ENCODE assay signal across 22 mouse cellular contexts in the genomic region with DNA sequence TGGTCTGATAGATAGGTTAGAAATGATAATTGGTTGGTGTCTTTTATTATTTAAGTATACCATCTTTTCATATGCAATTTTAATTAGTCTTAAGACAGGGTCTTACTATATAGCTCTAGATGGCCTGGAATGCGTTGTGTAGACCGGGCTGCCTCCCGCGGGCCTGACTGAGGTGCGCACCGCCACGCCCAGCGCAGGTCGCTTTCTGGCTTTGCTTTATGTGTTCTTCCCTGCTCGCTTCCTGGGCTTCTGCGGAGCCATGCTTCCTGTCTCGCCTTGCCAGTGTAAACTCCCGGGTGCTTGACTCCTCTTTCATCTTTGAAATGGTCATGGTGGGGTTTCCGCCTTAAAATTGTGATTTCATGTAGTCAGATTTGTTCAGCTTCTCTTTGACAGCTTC. TPM values are rescaled to one million over a fixed set of nuclear protein-coding genes. Genes with fewer than 3 reads are reported as not detected.
DNase-seq lines count a peak whose midpoint lies in the region; ATAC-seq and TF ChIP-seq lines count a peak whose summit lies in the region.
"Had no signal": no experiment of that assay in that cellular context is flagged by ENCODE, and none has a peak within 500 bp of the region (broad histone marks: within the 10 kb centered on the region; RNA-seq: fewer than 3 reads in every experiment).

No protein-coding gene starts in this region.

- H3K9ac ChIP-seq in embryonic facial prominence, embryonic 13.5 days, result no peak overlapping the region
- H3K9ac ChIP-seq in lung, embryonic 16.5 days (ENCODE audit: low read length), result no peak overlapping the region
- H3K9ac ChIP-seq in heart, adult 2 months (ENCODE audit: low read depth, low read length), result no peak overlapping the region
- H3K9ac ChIP-seq: embryonic facial prominence, embryonic 12.5 days; forebrain, embryonic 12.5 days; heart, embryonic 12.5 days; hindbrain, embryonic 15.5 days had no signal

- intact Hi-C loops in heart, adult 2 months (cut with DNase I), result no loop called here

- no peak for DNase-seq in embryonic facial prominence, embryonic 10.5 days (ENCODE audit: low spot score)
- DNase-seq in lung, adult 2 months, result no peak
- DNase-seq in lung, postnatal 36 days, result peak; percentile 34
- DNase-seq in heart, adult 2 months, result no peak
- DNase-seq in testis, postnatal 10 days (ENCODE audit: low spot score), result no peak
- DNase-seq: adrenal gland, adult 8-10 months; adrenal gland, postnatal 36 days; B cell, adult 2 months; cerebellum, adult 2 months; cerebellum, postnatal 10 days; embryo, embryonic 11 days; gastrocnemius, postnatal 10 days; heart, adult 18-20 months had no signal

- H3K4me3 ChIP-seq in embryonic facial prominence, embryonic 13.5 days, result no peak overlapping the region
- no peak overlapping the region for H3K4me3 ChIP-seq in embryonic facial prominence, embryonic 10.5 days
- no peak overlapping the region for H3K4me3 ChIP-seq in lung, embryonic 16.5 days (ENCODE audit: low read length)
- no peak overlapping the region for H3K4me3 ChIP-seq in lung, adult 2 months (replicated peaks; ENCODE audit: extremely low read depth, low read depth, low read length)
- no peak overlapping the region for H3K4me3 ChIP-seq in heart, adult 2 months
- H3K4me3 ChIP-seq: embryonic facial prominence, embryonic 12.5 days; forebrain, embryonic 12.5 days; heart, embryonic 12.5 days; hindbrain, embryonic 15.5 days had no signal

- WGBS in embryonic facial prominence, embryonic 13.5 days, result 76% methylated on average over 14 of the region's 14 CpGs
- 86% methylated on average over 14 of the region's 14 CpGs for WGBS in embryonic facial prominence, embryonic 10.5 days
- 61% methylated on average over 14 of the region's 14 CpGs for WGBS in lung, embryonic 16.5 days
- WGBS in lung, adult 2 months, result 41% methylated on average over 14 of the region's 14 CpGs
- WGBS in heart, adult 2 months, result 67% methylated on average over 14 of the region's 14 CpGs

- peaks cover 21% of the 10 kb centered on the region for H3K36me3 ChIP-seq in embryonic facial prominence, embryonic 13.5 days
- peaks cover 34% of the 10 kb centered on the region for H3K36me3 ChIP-seq in embryonic facial prominence, embryonic 10.5 days (replicated peaks)
- no peaks in the 10 kb centered on the region; the same call in 1 of the 2 replicates for H3K36me3 ChIP-seq in lung, embryonic 16.5 days (ENCODE audit: control insufficient read depth, insufficient read depth, low read length)
- no peaks in the 10 kb centered on the region for H3K36me3 ChIP-seq in heart, adult 2 months (ENCODE audit: control insufficient read depth, insufficient read depth, low read length)
- H3K36me3 ChIP-seq: hindbrain, embryonic 15.5 days had no signal

- H3K4me1 ChIP-seq in embryonic facial prominence, embryonic 13.5 days, result peaks cover 22% of the 10 kb centered on the region
- peaks cover 23% of the 10 kb centered on the region for H3K4me1 ChIP-seq in embryonic facial prominence, embryonic 10.5 days
- peaks cover 20% of the 10 kb centered on the region for H3K4me1 ChIP-seq in lung, embryonic 16.5 days (replicated peaks; ENCODE audit: control insufficient read depth, insufficient read depth, low read length)
- peaks cover 4% of the 10 kb centered on the region; the same call in 1 of the 2 replicates for H3K4me1 ChIP-seq in lung, adult 2 months (ENCODE audit: control insufficient read depth, insufficient read depth, low read length)
- H3K4me1 ChIP-seq in heart, adult 2 months (ENCODE audit: control insufficient read depth, insufficient read depth, low read length), result no peaks in the 10 kb centered on the region; the same call in 1 of the 2 replicates

- no peak for TF ChIP-seq POLR2A in lung, adult 2 months (IDR thresholded peaks at IDR 0.05; ENCODE audit: borderline replicate concordance, extremely low read depth, low read depth, low read length)
- no peak for TF ChIP-seq POLR2A in heart, adult 2 months (IDR thresholded peaks at IDR 0.05; ENCODE audit: insufficient read depth, low read depth, low read length)

- ATAC-seq in embryonic facial prominence, embryonic 13.5 days (ENCODE audit: insufficient number of reproducible peaks, insufficient read depth, low FRiP score, low TSS enrichment, low read depth), result no peak
- ATAC-seq in lung, embryonic 16.5 days (ENCODE audit: low read depth), result no peak
- ATAC-seq: CD4-positive, CD25-positive, alpha-beta regulatory T cell, adult 4 months; forebrain, embryonic 16.5 days had no signal

- H3K27ac ChIP-seq in embryonic facial prominence, embryonic 13.5 days, result no peak overlapping the region
- H3K27ac ChIP-seq in embryonic facial prominence, embryonic 10.5 days (replicated peaks), result no peak overlapping the region
- H3K27ac ChIP-seq in lung, embryonic 16.5 days (ENCODE audit: low read length), result no peak overlapping the region
- H3K27ac ChIP-seq in heart, adult 2 months, result no peak overlapping the region
- H3K27ac ChIP-seq: embryonic facial prominence, embryonic 12.5 days; forebrain, embryonic 12.5 days; hindbrain, embryonic 15.5 days had no signal

- no peak for TF ChIP-seq EP300 in heart, adult 2 months (IDR thresholded peaks at IDR 0.05; ENCODE audit: insufficient read depth, low read depth, low read length)

- 0 out of 2 replicates have a peak, but pooled peaks cover 2% of the 10 kb centered on the region for H3K79me2 ChIP-seq in heart, adult 2 months (replicated peaks; ENCODE audit: control insufficient read depth, insufficient read depth, low read length)

- peaks cover 5% of the 10 kb centered on the region; the same call in 1 of the 2 replicates for H3K27me3 ChIP-seq in embryonic facial prominence, embryonic 13.5 days
- no peaks in the 10 kb centered on the region for H3K27me3 ChIP-seq in embryonic facial prominence, embryonic 10.5 days (replicated peaks; ENCODE audit: low read depth, poor library complexity, severe bottlenecking)
- no peaks in the 10 kb centered on the region for H3K27me3 ChIP-seq in lung, embryonic 16.5 days (ENCODE audit: control insufficient read depth, insufficient read depth, low read depth, low read length)
- H3K27me3 ChIP-seq in heart, adult 2 months (ENCODE audit: control insufficient read depth, insufficient read depth, low read length), result no peaks in the 10 kb centered on the region
- H3K27me3 ChIP-seq: embryonic facial prominence, embryonic 12.5 days; forebrain, embryonic 12.5 days; heart, embryonic 12.5 days; hindbrain, embryonic 15.5 days had no signal

- 0 out of 2 replicates have a peak overlapping the region, but pooled peaks have one; percentile 0 for H3K4me2 ChIP-seq in embryonic facial prominence, embryonic 13.5 days
- H3K4me2 ChIP-seq in lung, embryonic 16.5 days (ENCODE audit: low read depth, low read length), result peak overlapping the region; percentile 33
- H3K4me2 ChIP-seq: embryonic facial prominence, embryonic 12.5 days; forebrain, embryonic 12.5 days; heart, embryonic 12.5 days; hindbrain, embryonic 15.5 days had no signal

- no peak for TF ChIP-seq CTCF in lung, adult 2 months (IDR thresholded peaks at IDR 0.05; ENCODE audit: insufficient read depth, low read length)
- no peak for TF ChIP-seq CTCF in heart, adult 2 months (IDR thresholded peaks at IDR 0.05)

- no peaks in the 10 kb centered on the region for H3K9me3 ChIP-seq in embryonic facial prominence, embryonic 13.5 days
- no peaks in the 10 kb centered on the region for H3K9me3 ChIP-seq in embryonic facial prominence, embryonic 10.5 days
- H3K9me3 ChIP-seq in lung, embryonic 16.5 days (ENCODE audit: control insufficient read depth, low read length), result no peaks in the 10 kb centered on the region
- H3K9me3 ChIP-seq: embryonic facial prominence, embryonic 12.5 days; forebrain, embryonic 12.5 days; heart, embryonic 12.5 days; hindbrain, embryonic 15.5 days had no signal

RNA-seq across cellular contexts. Expression of a gene that starts 4.9 kb away (rescaled TPM):
- 35.9 and 40.0 TPM in 2 replicates for polyA plus RNA-seq in embryonic facial prominence, embryonic 13.5 days (2015; fragmentation: Nextera tagmentation; extraction: Ambion mirVana)
- polyA plus RNA-seq in embryonic facial prominence, embryonic 10.5 days (2016; fragmentation: Nextera tagmentation; extraction: Ambion mirVana), result 48.3 and 51.5 TPM in 2 replicates
- polyA plus RNA-seq in lung, embryonic 16.5 days (2015; fragmentation: Nextera tagmentation; extraction: Ambion mirVana), result 45.6 and 49.6 TPM in 2 replicates
- 21.2 and 21.5 TPM in 2 replicates for polyA plus RNA-seq in lung, adult 2 months (2012; rRNA removed)
- total RNA-seq in heart, adult 2 months (2021), result 10 to 100 TPM; 24.0 to 25.5 TPM
- polyA plus RNA-seq in heart, adult 2 months (2012; rRNA removed), result 24.0 and 28.1 TPM in 2 replicates

RNA-seq across cellular contexts. Expression of a gene that starts 11.9 kb away (rescaled TPM):
- 2.8 and 3.2 TPM in 2 replicates for polyA plus RNA-seq in embryonic facial prominence, embryonic 13.5 days (2015; fragmentation: Nextera tagmentation; extraction: Ambion mirVana)
- polyA plus RNA-seq in embryonic facial prominence, embryonic 10.5 days (2016; fragmentation: Nextera tagmentation; extraction: Ambion mirVana), result 2.1 and 2.4 TPM in 2 replicates
- polyA plus RNA-seq in lung, embryonic 16.5 days (2015; fragmentation: Nextera tagmentation; extraction: Ambion mirVana), result 2.9 and 3.2 TPM in 2 replicates
- 3.0 and 4.3 TPM in 2 replicates for polyA plus RNA-seq in lung, adult 2 months (2012; rRNA removed)
- 1 to 10 TPM; 5.7 to 6.6 TPM for total RNA-seq in heart, adult 2 months (2021)
- 4.6 and 6.8 TPM in 2 replicates for polyA plus RNA-seq in heart, adult 2 months (2012; rRNA removed)
- total RNA-seq: MEL had no signal
